Mouse (Mus musculus): Measurements from ENCODE around the gene Mthfd1l. TPM values are rescaled to one million over a fixed set of nuclear protein-coding genes. Genes with fewer than 3 reads are reported as not detected.

The Mthfd1l gene
- polyA plus RNA-seq, 1 experiment = 12.5 TPM

GRCm38 (mm10) chr10:4142816-4143215, 169.9 kb downstream of the Mthfd1l start:
- Histone ChIP-seq H3K4me3 (replicated peaks; ENCODE audit: insufficient read depth, low read depth, low read length) (no peak overlapping the region), H3K4me1 (ENCODE audit: control insufficient read depth, insufficient read depth, low read length) (peaks cover 8% of the 10 kb centered on the region; the same call in 1 of the 2 replicates), H3K27ac (ENCODE audit: insufficient read depth, low read length) (no peak overlapping the region), H3K27me3 (ENCODE audit: control insufficient read depth, insufficient read depth, low read length) (no peaks in the 10 kb centered on the region)
- TF ChIP-seq POLR2A (IDR thresholded peaks at IDR 0.05; ENCODE audit: borderline replicate concordance, insufficient read depth, low read length) (no peak), CTCF (IDR thresholded peaks at IDR 0.05; ENCODE audit: borderline replicate concordance, insufficient read depth, low read depth, low read length) (no peak)
- DNase-seq = no peak
- WGBS = 90% methylated on average over 10 of the region's 10 CpGs

- Histone ChIP-seq H3K4me3 (replicated peaks; ENCODE audit: insufficient read depth, low read depth, low read length) (no peak overlapping the region), H3K4me1 (ENCODE audit: control insufficient read depth, insufficient read depth, low read length) (peaks cover 8% of the 10 kb centered on the region; the same call in 1 of the 2 replicates), H3K27ac (ENCODE audit: insufficient read depth, low read length) (no peak overlapping the region), H3K27me3 (ENCODE audit: control insufficient read depth, insufficient read depth, low read length) (no peaks in the 10 kb centered on the region)
- 97% methylated on average over 1 of the region's 1 CpGs for WGBS
- no peak for TF ChIP-seq POLR2A (IDR thresholded peaks at IDR 0.05; ENCODE audit: borderline replicate concordance, insufficient read depth, low read length)
- TF ChIP-seq CTCF (IDR thresholded peaks at IDR 0.05; ENCODE audit: borderline replicate concordance, insufficient read depth, low read depth, low read length) = no peak
- DNase-seq = no peak
Measured at GRCm38 (mm10) chr10:4143381-4143780, 170.5 kb downstream of the Mthfd1l start.

- H3K4me3 ChIP-seq (replicated peaks; ENCODE audit: insufficient read depth, low read depth, low read length) = no peak overlapping the region
- 82% methylated on average over 16 of the region's 16 CpGs for WGBS
- no peak for DNase-seq
- no peak overlapping the region for H3K27ac ChIP-seq (ENCODE audit: insufficient read depth, low read length)
- H3K4me1 ChIP-seq (ENCODE audit: control insufficient read depth, insufficient read depth, low read length) = peaks cover 8% of the 10 kb centered on the region; the same call in 1 of the 2 replicates
- TF ChIP-seq CTCF (IDR thresholded peaks at IDR 0.05; ENCODE audit: borderline replicate concordance, insufficient read depth, low read depth, low read length) (no peak), POLR2A (IDR thresholded peaks at IDR 0.05; ENCODE audit: borderline replicate concordance, insufficient read depth, low read length) (no peak)
- no peaks in the 10 kb centered on the region for H3K27me3 ChIP-seq (ENCODE audit: control insufficient read depth, insufficient read depth, low read length)
Measured at GRCm38 (mm10) chr10:4145080-4145807, 172.3 kb downstream of the Mthfd1l start.

- Histone ChIP-seq H3K4me1 (ENCODE audit: control insufficient read depth, insufficient read depth, low read length) (peaks cover 3% of the 10 kb centered on the region; the same call in 1 of the 2 replicates), H3K4me3 (replicated peaks; ENCODE audit: insufficient read depth, low read depth, low read length) (no peak overlapping the region), H3K27ac (ENCODE audit: insufficient read depth, low read length) (no peak overlapping the region), H3K27me3 (ENCODE audit: control insufficient read depth, insufficient read depth, low read length) (no peaks in the 10 kb centered on the region)
- WGBS = 90% methylated on average over 4 of the region's 4 CpGs
- no peak for DNase-seq
- no peak for TF ChIP-seq CTCF (IDR thresholded peaks at IDR 0.05; ENCODE audit: borderline replicate concordance, insufficient read depth, low read depth, low read length)
- TF ChIP-seq POLR2A (IDR thresholded peaks at IDR 0.05; ENCODE audit: borderline replicate concordance, insufficient read depth, low read length) = no peak
Measured at GRCm38 (mm10) chr10:4146947-4147346, 174.0 kb downstream of the Mthfd1l start.

DNA sequence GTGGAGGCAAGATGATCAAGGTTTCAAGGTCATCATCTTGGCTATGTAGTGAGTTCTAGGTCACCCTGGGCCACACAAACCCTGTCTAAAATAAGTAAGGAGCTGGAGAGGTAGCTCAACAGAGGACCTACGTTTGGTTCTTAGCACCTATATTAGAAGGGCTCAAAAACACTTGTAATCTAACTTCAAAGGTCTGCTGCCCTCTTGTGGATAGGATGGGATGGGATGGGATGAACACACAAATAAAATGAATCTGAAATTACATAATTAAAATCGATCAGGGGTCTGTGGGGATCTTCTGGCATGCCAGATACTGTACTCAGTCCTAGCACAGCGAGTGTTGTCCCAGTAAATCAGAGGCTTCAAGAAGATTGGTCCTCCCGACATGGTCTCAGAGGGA, 178.2 kb downstream of the Mthfd1l start:
- no peak for DNase-seq
- Histone ChIP-seq H3K27ac (ENCODE audit: insufficient read depth, low read length) (no peak overlapping the region), H3K4me1 (ENCODE audit: control insufficient read depth, insufficient read depth, low read length) (no peaks in the 10 kb centered on the region; the same call in 1 of the 2 replicates), H3K4me3 (replicated peaks; ENCODE audit: insufficient read depth, low read depth, low read length) (no peak overlapping the region), H3K27me3 (ENCODE audit: control insufficient read depth, insufficient read depth, low read length) (no peaks in the 10 kb centered on the region)
- TF ChIP-seq CTCF (IDR thresholded peaks at IDR 0.05; ENCODE audit: borderline replicate concordance, insufficient read depth, low read depth, low read length) (no peak), POLR2A (IDR thresholded peaks at IDR 0.05; ENCODE audit: borderline replicate concordance, insufficient read depth, low read length) (no peak)
- WGBS = 82% methylated on average over 4 of the region's 4 CpGs

- Histone ChIP-seq H3K27me3 (ENCODE audit: control insufficient read depth, insufficient read depth, low read length) (no peaks in the 10 kb centered on the region), H3K4me1 (ENCODE audit: control insufficient read depth, insufficient read depth, low read length) (no peaks in the 10 kb centered on the region; the same call in 1 of the 2 replicates), H3K27ac (ENCODE audit: insufficient read depth, low read length) (no peak overlapping the region; the same call in 1 of the 2 replicates), H3K4me3 (replicated peaks; ENCODE audit: insufficient read depth, low read depth, low read length) (no peak overlapping the region)
- no peak for DNase-seq
- WGBS = 79% methylated on average over 12 of the region's 12 CpGs
- TF ChIP-seq POLR2A (IDR thresholded peaks at IDR 0.05; ENCODE audit: borderline replicate concordance, insufficient read depth, low read length) = no peak
- no peak for TF ChIP-seq CTCF (IDR thresholded peaks at IDR 0.05; ENCODE audit: borderline replicate concordance, insufficient read depth, low read depth, low read length)
Measured at GRCm38 (mm10) chr10:4151862-4152776, 179.2 kb downstream of the Mthfd1l start.

DNA sequence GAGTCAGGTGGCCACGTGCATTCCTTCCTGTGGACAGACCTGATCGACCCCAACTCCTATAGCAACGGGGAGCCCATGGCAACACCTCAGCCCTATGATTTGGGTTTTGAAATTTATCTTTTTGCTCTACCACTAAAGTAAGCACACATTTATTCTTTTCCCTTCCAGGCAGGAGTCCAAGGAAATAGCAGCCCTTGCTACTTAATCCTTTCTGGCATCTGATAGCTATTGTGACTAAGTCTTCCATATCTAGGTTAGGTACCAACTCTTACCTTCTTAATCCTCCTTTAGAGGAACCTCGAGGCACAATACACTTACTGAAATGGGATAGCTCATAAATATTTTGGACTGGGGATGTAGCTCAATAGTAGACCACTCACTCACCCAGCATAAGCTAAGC, 180.1 kb downstream of the Mthfd1l start:
- no peak overlapping the region for H3K4me3 ChIP-seq (replicated peaks; ENCODE audit: insufficient read depth, low read depth, low read length)
- H3K4me1 ChIP-seq (ENCODE audit: control insufficient read depth, insufficient read depth, low read length) = no peaks in the 10 kb centered on the region; the same call in 1 of the 2 replicates
- TF ChIP-seq CTCF (IDR thresholded peaks at IDR 0.05; ENCODE audit: borderline replicate concordance, insufficient read depth, low read depth, low read length) = no peak
- H3K27me3 ChIP-seq (ENCODE audit: control insufficient read depth, insufficient read depth, low read length) = no peaks in the 10 kb centered on the region
- no peak overlapping the region for H3K27ac ChIP-seq (ENCODE audit: insufficient read depth, low read length)
- 91% methylated on average over 4 of the region's 4 CpGs for WGBS
- no peak for DNase-seq
